Mouse (Mus musculus) MEL (cell line): ENCODE results near the gene Nr5a1. TPM values are rescaled to one million over a fixed set of nuclear protein-coding genes. Genes with fewer than 3 reads are reported as not detected.

ENCODE experiments used
- DNase-seq: peaks from one replicate; pipeline ENCODE4 v3.0.0; 2011; ENCODE audit warnings: low read depth, low spot score
- H3K27ac ChIP-seq: 2 replicates; pipeline ENCODE4 v1.5.1; 2012; ENCODE audit warnings: low read depth, mild to moderate bottlenecking, control low read depth, low read length, moderate library complexity; ENCODE audit not compliant: control insufficient read depth
- H3K27me3 ChIP-seq, 2 experiments: fragments of 150-350 bp in 1 of 2; sonication (generic) in 1 of 2; 2 replicates each; pipeline ENCODE4 v1.6.1; 2012; ENCODE audit warnings: low read length in 2 of 2, mild to moderate bottlenecking in 2 of 2, improper control_type of control experiment in 1 of 2, moderate library complexity in 1 of 2; ENCODE audit not compliant: insufficient read depth in 2 of 2, control insufficient read depth in 1 of 2
- H3K36me3 ChIP-seq, 2 experiments: 2 replicates each; pipeline ENCODE4 v1.6.1; 2012 to 2014; ENCODE audit warnings: low read length in 2 of 2, improper control_type of control experiment in 1 of 2, inconsistent platforms in 1 of 2, mild to moderate bottlenecking in 1 of 2; ENCODE audit not compliant: insufficient read depth in 2 of 2, control insufficient read depth in 1 of 2
- H3K4me1 ChIP-seq, 2 experiments: fragments of 150-350 bp in 1 of 2; sonication (generic) in 1 of 2; 2 replicates each; pipeline ENCODE4 v1.6.1; 2012; ENCODE audit warnings: low read length in 2 of 2, improper control_type of control experiment in 1 of 2, mild to moderate bottlenecking in 1 of 2; ENCODE audit not compliant: insufficient read depth in 2 of 2, control insufficient read depth in 1 of 2
- H3K4me3 ChIP-seq, 2 experiments: fragments of 150-350 bp in 1 of 2; sonication (generic) in 1 of 2; 2 replicates each; pipeline ENCODE4 v1.5.1; 2012; ENCODE audit warnings: low read depth in 2 of 2, low read length in 2 of 2, mild to moderate bottlenecking in 2 of 2, moderate library complexity in 2 of 2, control low read depth in 1 of 2, improper control_type of control experiment in 1 of 2; ENCODE audit not compliant: control insufficient read depth in 1 of 2, insufficient read depth in 1 of 2
- H3K79me2 ChIP-seq: 2 replicates; pipeline ENCODE4 v1.6.1; 2012; ENCODE audit warnings: mild to moderate bottlenecking, low read length, moderate library complexity; ENCODE audit not compliant: control insufficient read depth, poor library complexity, insufficient read depth
- H3K9ac ChIP-seq: 2 replicates; pipeline ENCODE4 v1.6.1; 2012; ENCODE audit warnings: low read depth, mild to moderate bottlenecking, control low read depth, low read length, moderate library complexity; ENCODE audit not compliant: control insufficient read depth, poor library complexity, severe bottlenecking
- H3K9me3 ChIP-seq: fragments of 150-350 bp; sonication (generic); replicated peaks from 2 replicates; pipeline ENCODE4 v1.6.1; 2012; ENCODE audit warnings: mild to moderate bottlenecking, low read length, improper control_type of control experiment, moderate library complexity; ENCODE audit not compliant: insufficient read depth
- BHLHE40 ChIP-seq: IDR thresholded peaks from 2 replicates; pipeline ENCODE4 v1.6.1; 2012; ENCODE audit warnings: low read depth, mild to moderate bottlenecking, inconsistent platforms, low read length, improper control_type of control experiment, borderline replicate concordance
- CHD1 ChIP-seq: IDR thresholded peaks from 2 replicates; pipeline ENCODE4 v1.6.1; 2012; ENCODE audit warnings: low read depth, mild to moderate bottlenecking, inconsistent platforms, low read length, improper control_type of control experiment
- CHD2 ChIP-seq: IDR thresholded peaks from 2 replicates; pipeline ENCODE4 v1.6.1; 2011; ENCODE audit warnings: low read length, improper control_type of control experiment
- CTCF ChIP-seq, 3 experiments: IDR thresholded peaks in 2 of 3; conservative IDR thresholded peaks in 1 of 3; 2 replicates each; pipeline ENCODE4 v1.5.1; 2011 to 2012; ENCODE audit warnings: low read length in 3 of 3, low read depth in 2 of 3, mild to moderate bottlenecking in 2 of 3, improper control_type of control experiment in 1 of 3, inconsistent platforms in 1 of 3, mixed read lengths in 1 of 3, moderate library complexity in 1 of 3; ENCODE audit not compliant: control insufficient read depth in 1 of 3, insufficient read depth in 1 of 3, poor library complexity in 1 of 3, severe bottlenecking in 1 of 3
- E2F4 ChIP-seq: IDR thresholded peaks from 2 replicates; pipeline ENCODE4 v1.6.1; 2011; ENCODE audit warnings: low read depth, low read length, improper control_type of control experiment, borderline replicate concordance
- ELF1 ChIP-seq: IDR thresholded peaks from 2 replicates; pipeline ENCODE4 v1.6.1; 2014; ENCODE audit warnings: low read depth, mild to moderate bottlenecking, inconsistent platforms, low read length, improper control_type of control experiment, moderate library complexity
- EP300 ChIP-seq, 2 experiments: IDR thresholded peaks; 2 replicates each; pipeline ENCODE4 v1.6.1; 2011; ENCODE audit warnings: improper control_type of control experiment in 2 of 2, low read length in 2 of 2, low read depth in 1 of 2, mild to moderate bottlenecking in 1 of 2
- ETS1 ChIP-seq: IDR thresholded peaks from 2 replicates; pipeline ENCODE4 v1.6.1; 2012; ENCODE audit warnings: low read depth, mild to moderate bottlenecking, inconsistent platforms, low read length, improper control_type of control experiment, moderate library complexity
- GATA1 ChIP-seq: IDR thresholded peaks from 2 replicates; pipeline ENCODE4 v1.6.1; 2011; ENCODE audit warnings: low read depth, low read length, improper control_type of control experiment
- HCFC1 ChIP-seq: IDR thresholded peaks from 2 replicates; pipeline ENCODE4 v1.6.1; 2012; ENCODE audit warnings: low read depth, mild to moderate bottlenecking, inconsistent platforms, low read length, improper control_type of control experiment, moderate library complexity
- JUND ChIP-seq: IDR thresholded peaks from 2 replicates; pipeline ENCODE4 v1.6.1; 2011; ENCODE audit warnings: low read depth, mild to moderate bottlenecking, improper control_type of control experiment, low read length
- KAT2A ChIP-seq: conservative IDR thresholded peaks from 2 replicates; pipeline ENCODE4 v1.6.1; 2012; ENCODE audit warnings: low read depth, low read length, improper control_type of control experiment, inconsistent platforms
- MAFK ChIP-seq: IDR thresholded peaks from 2 replicates; pipeline ENCODE4 v1.6.1; 2011; ENCODE audit warnings: low read depth, mild to moderate bottlenecking, low read length, improper control_type of control experiment, borderline replicate concordance
- MAX ChIP-seq: IDR thresholded peaks from 2 replicates; pipeline ENCODE4 v1.6.1; 2011; ENCODE audit warnings: low read length, improper control_type of control experiment
- MAZ ChIP-seq: IDR thresholded peaks from 2 replicates; pipeline ENCODE4 v1.6.1; 2012; ENCODE audit warnings: low read depth, mild to moderate bottlenecking, inconsistent platforms, low read length, improper control_type of control experiment
- MXI1 ChIP-seq: IDR thresholded peaks from 2 replicates; pipeline ENCODE4 v1.6.1; 2011; ENCODE audit warnings: mild to moderate bottlenecking, low read depth, low read length, improper control_type of control experiment
- MYB ChIP-seq: IDR thresholded peaks from 2 replicates; pipeline ENCODE4 v1.6.1; 2011; ENCODE audit warnings: mild to moderate bottlenecking, low read depth, low read length, improper control_type of control experiment
- NRF1 ChIP-seq: IDR thresholded peaks from 2 replicates; pipeline ENCODE4 v1.6.1; 2014; ENCODE audit warnings: low read depth, mild to moderate bottlenecking, inconsistent platforms, low read length, improper control_type of control experiment, moderate library complexity; ENCODE audit not compliant: poor library complexity, insufficient read depth, severe bottlenecking
- POLR2AphosphoS2 ChIP-seq: IDR thresholded peaks from 2 replicates; pipeline ENCODE4 v1.6.1; 2011; ENCODE audit warnings: low read length, improper control_type of control experiment
- POLR2AphosphoS5 ChIP-seq: IDR thresholded peaks from 2 replicates; pipeline ENCODE4 v1.6.1; 2012; ENCODE audit warnings: low read depth, borderline replicate concordance, mild to moderate bottlenecking, inconsistent platforms, low read length, moderate library complexity, mixed read lengths
- RAD21 ChIP-seq: IDR thresholded peaks from 2 replicates; pipeline ENCODE4 v1.6.1; 2011; ENCODE audit warnings: mild to moderate bottlenecking, low read depth, low read length, improper control_type of control experiment
- RCOR1 ChIP-seq: IDR thresholded peaks from 2 replicates; pipeline ENCODE4 v1.6.1; 2012; ENCODE audit warnings: low read depth, mild to moderate bottlenecking, inconsistent platforms, low read length, improper control_type of control experiment
- SIN3A ChIP-seq: IDR thresholded peaks from 2 replicates; pipeline ENCODE4 v1.6.1; 2012; ENCODE audit warnings: low read length, improper control_type of control experiment, inconsistent platforms
- SMC3 ChIP-seq: IDR thresholded peaks from 2 replicates; pipeline ENCODE4 v1.6.1; 2011; ENCODE audit warnings: low read depth, low read length, improper control_type of control experiment
- TAL1 ChIP-seq: IDR thresholded peaks from 2 replicates; pipeline ENCODE4 v1.6.1; 2012; ENCODE audit warnings: mild to moderate bottlenecking, inconsistent platforms, low read length, moderate library complexity, mixed read lengths
- UBTF ChIP-seq: IDR thresholded peaks from 2 replicates; pipeline ENCODE4 v1.6.1; 2012; ENCODE audit warnings: low read depth, mild to moderate bottlenecking, inconsistent platforms, low read length, improper control_type of control experiment, moderate library complexity, borderline replicate concordance; ENCODE audit not compliant: insufficient read depth
- USF1 ChIP-seq: IDR thresholded peaks from 2 replicates; pipeline ENCODE4 v1.6.1; 2014; ENCODE audit warnings: low read depth, mild to moderate bottlenecking, inconsistent platforms, low read length, improper control_type of control experiment, moderate library complexity
- ZC3H11A ChIP-seq: IDR thresholded peaks from 2 replicates; pipeline ENCODE4 v1.6.1; 2012; ENCODE audit warnings: low read depth, mild to moderate bottlenecking, inconsistent platforms, low read length, improper control_type of control experiment
- ZMIZ1 ChIP-seq: IDR thresholded peaks from 2 replicates; pipeline ENCODE4 v1.6.1; 2012; ENCODE audit warnings: low read depth, mild to moderate bottlenecking, inconsistent platforms, low read length, improper control_type of control experiment, moderate library complexity
- polyA plus RNA-seq, 2 experiments: library from polyadenylated mRNA; stranded (reverse) in 1 of 2; unstranded in 1 of 2; fragments of >175 nt in 1 of 2; fragments of >200 nt in 1 of 2; gene quantifications; 2 replicates each; pipeline versions ENCODE4 v1.2.1 to v1.2.4; 2012; ENCODE audit warnings: low replicate concordance in 2 of 2, low read depth in 1 of 2; ENCODE audit not compliant: insufficient read length in 2 of 2, insufficient read depth in 1 of 2, missing spikeins in 1 of 2
- total RNA-seq: library from RNA; depleted of rRNA; stranded (reverse); fragments of 300-350 nt; gene quantifications from 2 replicates; pipeline ENCODE4 v1.2.3, GENCODE M21; 2012

The Nr5a1 gene
- total and polyA plus RNA-seq, 3 experiments, result not detected

DNA sequence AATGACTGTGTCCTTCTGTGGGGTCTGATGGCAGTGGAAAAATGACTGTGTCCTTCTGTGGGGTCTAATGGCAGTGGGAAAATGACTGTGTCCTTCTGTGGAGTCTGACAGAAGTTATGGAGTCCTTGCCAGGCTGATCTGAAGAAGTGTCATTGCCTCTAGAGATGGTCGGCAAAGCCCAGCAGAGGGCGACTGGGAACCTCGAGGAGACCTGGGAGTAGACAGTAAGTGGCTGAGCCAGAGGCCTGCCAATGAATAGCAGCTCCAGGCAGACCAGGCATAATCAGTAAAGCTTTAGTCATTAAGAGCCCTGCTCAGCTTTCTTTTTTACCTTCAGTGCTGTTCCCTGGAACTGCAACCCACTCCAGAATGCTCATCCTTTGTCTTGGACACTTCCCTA is 68.4 kb downstream of the Nr5a1 start:
- H3K36me3 ChIP-seq, result peaks cover 5 to 13% of the 10 kb centered on the region in 2 experiments; a peak in 3 of 4 replicates
- peak overlapping the region; percentile 7; the same call in 1 of the 2 replicates for H3K9ac ChIP-seq
- no peaks in the 10 kb centered on the region for H3K27me3 ChIP-seq
- H3K4me1 ChIP-seq, result peaks cover 0 to 9% of the 10 kb centered on the region in 2 experiments; a peak in 2 of 4 replicates
- H3K4me3 ChIP-seq, result no peak overlapping the region
- DNase-seq, result peak; percentile 87
- H3K27ac ChIP-seq, result no peak overlapping the region
- no peak for TF ChIP-seq MAFK
- TF ChIP-seq RAD21, result peak; percentile 59
- TF ChIP-seq HCFC1, result 0 out of 2 replicates have a peak, but pooled peaks have one; percentile 26
- TF ChIP-seq ZC3H11A, result peak; percentile 35; the same call in 1 of the 2 replicates
- TF ChIP-seq CTCF (IDR thresholded peaks at IDR 0.05 in 2 of 3, conservative IDR thresholded peaks at IDR 0.05 in 1 of 3; ENCODE audit: control insufficient read depth in 1 of 3, insufficient read depth in 1 of 3, low read depth in 2 of 3, low read length in 3 of 3, poor library complexity in 1 of 3, severe bottlenecking in 1 of 3), result peak; percentile 57 to 81 (median 79)
- 0 out of 2 replicates have a peak, but pooled peaks have one; percentile 17 for TF ChIP-seq MXI1
- TF ChIP-seq MAZ, result no peak
- no peak for TF ChIP-seq ZMIZ1
- no peak for TF ChIP-seq USF1
- peak; percentile 84 for TF ChIP-seq SMC3
- peaks cover 16% of the 10 kb centered on the region for H3K79me2 ChIP-seq
- no peaks in the 10 kb centered on the region for H3K9me3 ChIP-seq

DNA sequence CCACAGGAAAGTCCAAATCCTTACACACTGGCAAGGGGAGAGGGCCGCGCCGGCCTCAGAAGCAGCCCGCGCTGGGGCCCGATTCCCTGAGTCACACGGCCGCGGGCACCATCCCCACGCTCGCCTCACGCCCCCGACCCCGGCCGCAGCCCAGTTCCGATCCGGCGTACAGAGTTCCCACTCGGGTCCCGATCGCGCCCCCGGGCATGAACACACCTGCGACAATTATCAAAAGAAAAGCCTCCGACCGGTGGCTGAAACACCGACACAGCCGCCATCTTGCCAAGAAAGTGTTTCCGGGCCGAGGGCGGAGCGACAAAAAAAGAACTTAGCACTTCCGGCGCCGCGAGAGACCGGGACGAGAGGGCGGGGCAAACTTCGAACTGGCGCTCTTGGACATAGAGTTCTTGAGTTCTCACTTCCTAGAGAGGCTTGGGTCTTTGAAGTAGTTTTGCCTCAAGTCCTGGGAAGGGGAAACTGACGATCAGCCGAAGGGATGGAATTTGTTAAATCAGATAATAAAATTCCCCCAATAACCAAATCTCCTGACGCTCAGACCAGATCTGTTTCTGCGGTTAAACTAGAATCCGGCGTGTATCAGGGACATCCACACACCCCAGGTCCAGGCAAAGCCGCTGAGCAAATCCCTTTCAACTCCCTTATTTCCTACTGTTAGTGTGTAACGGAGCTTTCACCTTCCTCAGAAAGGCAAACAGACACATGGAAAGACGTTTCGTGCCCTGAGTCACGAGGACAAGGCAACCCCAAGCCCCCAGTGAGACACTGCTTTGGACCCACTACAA is 70.5 kb downstream of the Nr5a1 start, which contains the start of gene Psmb7:
Gene Psmb7 (minus strand): TSS at position 463 of the 803 bp plus-strand sequence.
- Histone ChIP-seq H3K9ac (peak within 1 kb of the TSS; percentile 91), H3K36me3 (peaks cover 7 to 13% of the 10 kb centered on the region in 2 experiments), H3K4me1 (peaks cover 0 to 9% of the 10 kb centered on the region in 2 experiments; a peak in 2 of 4 replicates), H3K4me3 (peak within 1 kb of the TSS; percentile 76 to 99), H3K79me2 (peaks cover 20% of the 10 kb centered on the region), H3K9me3 (no peaks in the 10 kb centered on the region), H3K27ac (peak within 1 kb of the TSS; percentile 56), H3K27me3 (no peaks in the 10 kb centered on the region)
- peak; percentile 97 for DNase-seq
- no peak for TF ChIP-seq MYB
- no peak for TF ChIP-seq ZC3H11A
- peak; percentile 87 for TF ChIP-seq POLR2AphosphoS2
- TF ChIP-seq ETS1, result peak; percentile 37; the same call in 1 of the 2 replicates
- 0 out of 2 replicates have a peak, but pooled peaks have one; percentile 10 for TF ChIP-seq NRF1
- peak; percentile 72; the same call in 1 of the 2 replicates for TF ChIP-seq ELF1
- peak; percentile 78; the same call in 1 of the 2 replicates for TF ChIP-seq MAZ
- no peak for TF ChIP-seq JUND
- TF ChIP-seq RCOR1, result peak; percentile 53; the same call in 1 of the 2 replicates
- no peak for TF ChIP-seq BHLHE40
- TF ChIP-seq RAD21, result no peak
- peak; percentile 44; the same call in 1 of the 2 replicates for TF ChIP-seq MAX
- TF ChIP-seq CHD1, result no peak
- TF ChIP-seq UBTF, result peak; percentile 71; the same call in 1 of the 2 replicates
- peak; percentile 83 for TF ChIP-seq SIN3A
- TF ChIP-seq E2F4, result no peak
- no peak for TF ChIP-seq POLR2AphosphoS5
- TF ChIP-seq KAT2A, result peak; percentile 81
- no peak for TF ChIP-seq SMC3
- no peak for TF ChIP-seq TAL1
- TF ChIP-seq CHD2, result peak; percentile 53; the same call in 1 of the 2 replicates
- no peak for TF ChIP-seq GATA1
- TF ChIP-seq ZMIZ1, result peak; percentile 75; the same call in 1 of the 2 replicates
- TF ChIP-seq EP300 (IDR thresholded peaks at IDR 0.05; ENCODE audit: low read depth in 1 of 2, low read length in 2 of 2), result no peak; a peak in 1 of 4 replicates
